Mouse (Mus musculus) embryonic fibroblast, embryonic 13.5 days (primary cell): ENCODE data around the gene Ushbp1. TPM values are rescaled to one million over a fixed set of nuclear protein-coding genes. Genes with fewer than 3 reads are reported as not detected.
A peak's percentile ranks its signal among the peaks of the same experiment; 100 is the strongest.

ENCODE experiments used
- H3K27ac ChIP-seq: 2 replicates; pipeline ENCODE4 v1.5.1; 2012; ENCODE audit warnings: low read length, control low read depth, inconsistent platforms; ENCODE audit not compliant: insufficient read depth
- H3K4me1 ChIP-seq: 2 replicates; pipeline ENCODE4 v1.6.1; 2011; ENCODE audit warnings: low read length; ENCODE audit not compliant: control insufficient read depth, insufficient read depth
- H3K4me3 ChIP-seq: 2 replicates; pipeline ENCODE4 v1.5.1; 2011; ENCODE audit warnings: mild to moderate bottlenecking, control low read depth, low read length; ENCODE audit not compliant: insufficient read depth
- CTCF ChIP-seq: IDR thresholded peaks from 2 replicates; pipeline ENCODE4 v1.5.1; 2011; ENCODE audit warnings: mild to moderate bottlenecking, control low read depth, low read length, moderate library complexity, borderline replicate concordance; ENCODE audit not compliant: insufficient read depth
- POLR2A ChIP-seq: IDR thresholded peaks from 2 replicates; pipeline ENCODE4 v1.6.1; 2011; ENCODE audit warnings: low read depth, mild to moderate bottlenecking, control low read depth, low read length, moderate library complexity
- polyA plus RNA-seq: library from polyadenylated mRNA; stranded (reverse); fragments of >200 nt; gene quantifications from 2 replicates; pipeline ENCODE4 v1.2.4, GENCODE M21; 2011; ENCODE audit warnings: low read depth; ENCODE audit not compliant: missing spikeins, insufficient read length

The Ushbp1 gene
- polyA plus RNA-seq, 1 experiment, result not detected

DNA sequence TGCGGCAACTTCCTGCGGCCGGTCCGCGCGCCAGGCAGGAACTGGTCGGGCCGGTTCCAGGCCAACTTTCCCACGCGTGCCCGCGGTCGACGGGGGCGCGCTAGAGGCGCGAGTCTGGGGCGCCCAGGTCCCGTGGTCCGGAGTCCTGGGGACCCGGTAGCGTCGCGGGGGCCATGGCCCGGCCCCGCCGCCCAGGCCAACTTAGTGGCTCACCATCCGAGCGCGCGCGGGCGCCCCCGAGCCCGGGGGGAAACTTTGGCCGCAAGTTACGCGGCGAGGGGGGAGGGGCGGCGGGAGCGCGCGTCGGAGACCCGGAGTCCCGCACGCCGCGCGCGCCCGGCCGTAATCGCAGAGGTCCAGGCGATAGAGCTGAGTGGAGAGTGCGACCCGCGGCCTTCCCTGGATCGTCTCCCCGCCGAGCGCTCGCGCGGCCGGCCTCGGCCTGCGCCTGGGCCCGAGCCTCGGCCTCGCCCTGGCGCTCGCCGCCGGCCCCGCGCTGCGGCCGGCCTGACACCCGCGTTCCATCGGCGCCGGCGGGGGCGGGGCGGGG is 14.1 kb downstream of the Ushbp1 start, which contains the start of gene Nr2f6:
Gene Nr2f6 (minus strand): TSS at position 540 of the 550 bp plus-strand sequence.
- TF ChIP-seq POLR2A (peak; percentile 14), CTCF (no peak)
- H3K4me1 ChIP-seq, result peaks cover 5% of the 10 kb centered on the region
- H3K4me3 ChIP-seq, result peak within 1 kb of the TSS; percentile 90
- peak within 1 kb of the TSS; percentile 93 for H3K27ac ChIP-seq

DNA sequence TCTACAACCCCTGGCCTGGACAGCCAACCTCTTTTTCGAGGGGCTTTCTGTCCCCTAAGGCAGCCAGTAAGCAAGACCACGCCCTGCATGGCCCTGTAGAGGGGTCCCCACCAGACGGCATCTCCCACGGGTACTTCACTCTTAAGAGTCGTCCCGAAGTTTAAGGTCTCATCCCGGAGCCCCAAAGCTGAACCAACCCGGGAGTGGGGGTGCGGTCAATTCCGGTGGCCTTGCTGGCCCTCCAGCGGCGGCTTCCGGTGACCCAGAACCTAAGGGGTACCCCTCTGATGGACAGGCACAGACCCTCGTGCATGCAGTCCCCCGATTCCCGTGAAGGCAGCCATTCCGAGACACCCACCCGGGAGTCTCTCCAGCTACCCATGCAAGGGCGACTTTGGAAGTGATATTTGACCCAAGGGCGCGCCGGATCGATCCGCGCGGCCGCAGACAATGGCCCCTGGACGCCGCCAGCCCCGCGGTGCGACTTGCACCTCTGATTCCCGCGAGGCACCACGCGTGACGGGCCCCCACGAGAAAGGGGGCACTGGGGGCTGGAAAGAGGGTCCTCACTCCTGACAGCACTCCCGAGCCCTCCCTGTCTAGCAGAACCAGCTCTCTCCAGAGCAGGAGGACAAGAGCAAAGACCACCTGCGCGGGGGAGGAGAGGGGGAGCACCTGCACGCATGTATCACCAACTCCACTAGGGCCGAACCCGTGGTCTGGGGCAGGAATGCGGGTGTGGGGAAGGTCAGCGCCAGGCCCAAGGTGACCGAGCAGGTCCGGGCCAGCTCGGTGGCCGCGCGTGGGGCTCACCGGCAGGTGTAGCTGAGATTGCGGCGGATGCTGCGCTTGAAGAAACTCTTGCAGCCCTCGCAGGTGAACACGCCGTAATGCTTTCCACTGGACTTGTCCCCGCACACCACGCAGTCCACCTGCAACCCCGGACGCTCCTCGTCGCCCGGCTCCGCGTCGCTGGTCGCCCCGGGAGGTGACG is 15.1 kb downstream of the Ushbp1 start:
- peak overlapping the region; percentile 90 for H3K4me3 ChIP-seq
- peaks cover 7% of the 10 kb centered on the region for H3K4me1 ChIP-seq
- H3K27ac ChIP-seq, result no peak overlapping the region
- TF ChIP-seq CTCF (no peak), POLR2A (0 out of 2 replicates have a peak, but pooled peaks have one; percentile 13)

DNA sequence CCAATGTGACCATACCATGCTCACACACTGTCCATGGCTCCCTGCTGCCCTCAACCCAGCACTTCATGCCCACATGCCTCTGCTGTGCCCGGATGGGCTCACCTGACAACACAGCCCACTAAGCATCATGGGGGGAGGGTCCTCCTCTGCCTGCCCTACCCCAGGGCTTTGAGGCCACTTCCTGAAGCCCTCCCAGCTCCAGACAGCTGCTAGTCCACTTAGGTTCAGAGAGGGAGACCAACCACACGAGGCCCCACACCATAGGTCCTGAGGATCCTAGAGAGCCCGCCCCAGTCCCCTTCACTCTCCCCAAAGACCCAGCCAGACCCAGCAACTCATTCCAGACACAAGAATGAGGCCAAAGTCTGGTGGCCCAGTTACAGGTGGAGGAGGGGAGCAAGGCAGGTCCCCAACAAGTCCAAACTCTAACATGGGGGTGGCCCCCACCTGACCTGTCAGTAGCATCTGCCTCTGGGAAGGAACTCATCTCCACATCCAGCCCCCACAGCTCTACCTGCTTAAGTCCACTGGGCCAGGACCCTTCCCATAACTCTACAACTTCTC is 16.0 kb downstream of the Ushbp1 start:
- H3K27ac ChIP-seq, result no peak overlapping the region
- TF ChIP-seq CTCF, result no peak
- no peak for TF ChIP-seq POLR2A
- peak overlapping the region; percentile 90 for H3K4me3 ChIP-seq
- H3K4me1 ChIP-seq, result peaks cover 7% of the 10 kb centered on the region

DNA sequence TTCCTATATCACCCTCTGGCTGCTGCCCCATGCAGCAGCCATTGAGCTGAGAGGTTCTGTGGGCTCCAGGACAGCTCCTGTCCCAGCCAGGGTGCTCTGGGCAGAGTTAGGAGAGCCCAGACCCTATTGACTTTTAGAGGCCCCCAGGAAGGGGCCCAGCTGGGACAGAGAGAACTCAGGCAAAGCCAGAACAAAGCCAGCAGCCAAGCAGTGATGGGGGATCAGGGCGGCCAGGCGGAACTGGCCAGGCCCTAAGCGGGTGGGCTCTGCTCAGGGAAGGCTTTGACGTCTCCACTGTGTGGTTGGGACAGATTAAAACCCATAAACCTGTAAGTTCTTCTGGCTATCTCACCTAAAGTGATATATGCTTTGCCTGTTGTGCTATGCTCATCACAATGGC is 16.6 kb downstream of the Ushbp1 start:
- Histone ChIP-seq H3K4me1 (peaks cover 7% of the 10 kb centered on the region), H3K4me3 (peak overlapping the region; percentile 90; the same call in 1 of the 2 replicates), H3K27ac (no peak overlapping the region)
- TF ChIP-seq POLR2A (no peak), CTCF (no peak)

DNA sequence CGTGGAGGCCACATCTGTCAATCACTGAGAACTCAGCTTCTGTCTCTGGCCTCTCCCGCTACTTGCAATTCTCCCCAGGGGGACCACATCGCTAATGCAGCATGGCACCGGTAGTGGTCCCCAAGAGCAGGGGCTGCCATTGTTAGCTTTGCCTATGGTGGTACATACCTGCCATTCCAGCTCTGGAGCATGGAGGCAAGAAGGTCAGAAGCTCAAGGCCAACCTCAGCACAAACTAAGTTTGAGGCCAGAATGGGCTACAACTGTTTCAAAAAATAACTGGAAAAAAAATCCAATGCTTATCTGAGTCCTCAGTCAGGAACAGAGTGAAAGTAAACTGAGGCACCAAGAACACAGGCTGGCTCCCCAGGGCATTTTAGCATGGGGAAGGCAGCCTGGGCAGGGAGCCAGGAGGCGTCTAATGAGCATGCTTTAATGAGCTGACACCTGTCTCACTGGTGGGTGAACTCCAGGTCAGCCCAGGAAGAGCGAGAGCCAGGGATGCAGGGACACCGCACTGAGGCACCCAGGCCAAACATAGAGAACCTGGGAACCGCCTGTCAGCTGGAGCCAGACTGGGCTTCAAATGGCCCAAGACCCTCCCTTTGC is 19.1 kb downstream of the Ushbp1 start:
- Histone ChIP-seq H3K4me1 (peaks cover 2% of the 10 kb centered on the region), H3K4me3 (no peak overlapping the region)
- TF ChIP-seq POLR2A, result no peak
- no peak for TF ChIP-seq CTCF

DNA sequence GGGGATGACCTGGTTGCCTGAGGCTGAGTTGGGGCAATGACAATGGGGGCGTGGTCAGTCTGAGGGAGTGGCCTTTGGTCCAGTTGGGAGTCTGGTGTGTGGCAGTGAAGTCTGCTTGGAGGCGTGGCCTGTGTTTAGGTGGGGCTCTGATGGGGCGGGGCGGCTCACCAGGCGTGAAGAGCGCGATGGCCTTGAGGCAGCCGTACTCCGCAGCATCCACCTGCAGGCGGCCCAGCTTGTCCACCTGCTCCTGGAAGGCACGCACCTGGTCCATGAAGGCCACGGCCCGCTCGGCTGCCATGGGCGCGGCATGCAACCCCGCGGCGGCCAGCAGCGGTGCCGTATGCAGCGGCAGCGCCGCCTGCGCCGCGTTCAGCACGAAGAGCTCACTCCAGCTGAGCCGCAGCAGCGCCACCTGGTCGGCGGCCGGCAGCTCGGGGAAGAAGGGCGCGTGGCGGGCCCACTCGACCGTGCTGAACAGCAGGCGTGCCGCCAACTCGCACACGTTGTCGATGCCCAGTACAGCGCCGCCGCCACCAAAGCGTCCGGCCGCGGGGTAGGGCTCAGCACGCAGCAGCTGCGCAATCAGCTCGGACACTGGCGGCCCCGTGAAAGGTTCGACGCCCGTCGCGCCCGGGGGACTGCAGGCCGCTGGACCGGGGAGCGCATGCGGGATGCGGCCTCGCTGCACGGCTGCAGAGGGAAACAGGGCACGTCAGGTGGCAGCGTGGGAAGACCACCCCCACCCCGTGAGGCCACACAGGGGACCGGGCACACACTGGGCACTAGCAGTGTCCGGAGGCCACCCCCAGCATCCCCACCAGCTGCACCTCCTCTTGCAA is 19.8 kb downstream of the Ushbp1 start:
- Histone ChIP-seq H3K27ac (no peak overlapping the region), H3K4me1 (peaks cover 2% of the 10 kb centered on the region), H3K4me3 (no peak overlapping the region)
- TF ChIP-seq CTCF (peak; percentile 12; the same call in 1 of the 2 replicates), POLR2A (no peak)

More for the DNA sequence above, 19.1 kb downstream of the Ushbp1 start:
- H3K27ac ChIP-seq, result no peak overlapping the region

DNA sequence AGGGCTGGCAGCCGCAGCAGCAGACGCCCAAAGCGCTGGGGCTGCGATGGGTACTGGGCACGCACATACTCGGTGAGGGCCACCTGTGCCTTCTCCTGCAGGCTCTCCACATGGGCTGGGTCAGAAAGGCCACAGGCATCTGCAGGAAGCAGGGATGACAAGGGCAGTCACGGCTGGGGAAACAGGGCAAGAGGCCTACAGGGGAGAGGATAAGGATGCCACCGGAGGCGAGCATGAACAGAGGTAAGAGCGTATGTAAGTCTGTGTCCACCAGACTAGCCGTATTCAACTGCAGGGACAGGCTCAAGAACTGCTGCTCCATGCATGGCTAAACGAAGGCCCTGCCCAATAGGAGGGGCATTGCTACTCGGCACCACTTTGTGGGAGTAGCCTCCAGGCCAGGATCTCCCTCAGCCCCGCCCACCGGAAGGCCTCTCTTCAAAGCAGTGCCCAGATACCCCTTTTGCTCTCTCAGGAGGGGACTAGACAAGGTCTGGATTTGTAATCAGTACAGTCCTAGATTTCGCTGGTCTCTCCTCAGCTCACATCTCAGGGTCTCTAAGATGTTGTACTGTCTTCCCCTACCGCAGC is 20.9 kb downstream of the Ushbp1 start:
- Histone ChIP-seq H3K4me1 (peaks cover 2% of the 10 kb centered on the region), H3K4me3 (no peak overlapping the region), H3K27ac (no peak overlapping the region)
- TF ChIP-seq CTCF (no peak), POLR2A (no peak)

DNA sequence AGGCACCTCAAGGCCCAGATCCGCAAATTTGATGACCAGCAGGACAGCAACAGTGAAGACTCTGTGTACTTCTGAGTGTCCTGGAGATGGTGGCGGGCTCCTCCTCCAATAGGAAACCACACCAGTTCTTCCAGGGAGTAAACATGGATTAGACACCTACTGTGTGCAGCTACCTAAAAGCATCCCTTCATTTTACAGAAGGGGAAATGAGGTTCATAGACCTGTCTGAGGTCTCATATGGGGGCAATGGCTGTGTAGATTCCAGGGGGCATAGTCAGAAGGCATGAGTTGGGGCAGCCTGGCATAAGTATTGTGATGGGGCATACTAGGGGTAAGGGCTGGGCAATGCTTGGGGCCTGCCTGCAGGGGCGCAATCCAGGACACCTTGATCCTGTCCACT is 22.6 kb downstream of the Ushbp1 start:
- peaks cover 8% of the 10 kb centered on the region for H3K4me1 ChIP-seq
- H3K4me3 ChIP-seq, result no peak overlapping the region
- TF ChIP-seq POLR2A, result no peak
- no peak for TF ChIP-seq CTCF
- H3K27ac ChIP-seq, result no peak overlapping the region
